Mouse (Mus musculus) kidney, embryonic 16.5 days (tissue): Measurements from ENCODE around the gene Rprml. TPM values are rescaled to one million over a fixed set of nuclear protein-coding genes. Genes with fewer than 3 reads are reported as not detected.

Experiments used
- ATAC-seq: fragments of 200-750 bp; cut with Nextera tagmentation; 2 replicates; pipeline ENCODE4 v1.8.0; 2017; ENCODE audit warnings: moderate TSS enrichment; ENCODE audit not compliant: low FRiP score, low TSS enrichment
- H3K27ac ChIP-seq: fragments of 300-500 bp; sonication (generic); 2 replicates; pipeline ENCODE4 v1.5.1; 2014; ENCODE audit warnings: low read length
- H3K27me3 ChIP-seq: fragments of 300-500 bp; sonication (generic); 2 replicates; pipeline ENCODE4 v1.6.1; 2014; ENCODE audit warnings: low read length, control low read depth, mixed read lengths; ENCODE audit not compliant: insufficient read depth
- H3K36me3 ChIP-seq: fragments of 300-500 bp; sonication (generic); 2 replicates; pipeline ENCODE4 v1.6.1; 2014; ENCODE audit warnings: low read length, control low read depth, mixed read lengths; ENCODE audit not compliant: insufficient read depth
- H3K4me1 ChIP-seq: fragments of 300-500 bp; sonication (generic); 2 replicates; pipeline ENCODE4 v1.6.1; 2014; ENCODE audit warnings: low read length, control low read depth, mixed read lengths; ENCODE audit not compliant: insufficient read depth
- H3K4me2 ChIP-seq: fragments of 300-500 bp; sonication (generic); replicated peaks from 2 replicates; pipeline ENCODE4 v1.6.1; 2014; ENCODE audit warnings: low read depth, low read length
- H3K4me3 ChIP-seq: fragments of 300-500 bp; sonication (generic); 2 replicates; pipeline ENCODE4 v1.5.1; 2014; ENCODE audit warnings: mild to moderate bottlenecking, low read length
- H3K9ac ChIP-seq: fragments of 300-500 bp; sonication (generic); replicated peaks from 2 replicates; pipeline ENCODE4 v1.6.1; 2014; ENCODE audit warnings: low read length
- H3K9me3 ChIP-seq: fragments of 300-500 bp; sonication (generic); 2 replicates; pipeline ENCODE4 v1.6.1; 2016; ENCODE audit warnings: low read length, control low read depth
- WGBS: fragments of 180-500 bp; shearing (Covaris S2); extraction: QIAGEN DNeasy Blood & Tissue Kit; methylation state at CpG from one replicate; pipeline ENCODE4 v1.1.7; 2014; 5-methylcytosine and 5-hydroxymethylcytosine counted together
- polyA plus RNA-seq: library from polyadenylated mRNA; unstranded; fragments of >200 nt; fragmentation: Nextera tagmentation; extraction: Ambion mirVana; gene quantifications from 2 replicates; pipeline ENCODE4 v1.2.1, GENCODE M21; 2015

Gene Rprml
- polyA plus RNA-seq: not detected in 2 replicates

DNA sequence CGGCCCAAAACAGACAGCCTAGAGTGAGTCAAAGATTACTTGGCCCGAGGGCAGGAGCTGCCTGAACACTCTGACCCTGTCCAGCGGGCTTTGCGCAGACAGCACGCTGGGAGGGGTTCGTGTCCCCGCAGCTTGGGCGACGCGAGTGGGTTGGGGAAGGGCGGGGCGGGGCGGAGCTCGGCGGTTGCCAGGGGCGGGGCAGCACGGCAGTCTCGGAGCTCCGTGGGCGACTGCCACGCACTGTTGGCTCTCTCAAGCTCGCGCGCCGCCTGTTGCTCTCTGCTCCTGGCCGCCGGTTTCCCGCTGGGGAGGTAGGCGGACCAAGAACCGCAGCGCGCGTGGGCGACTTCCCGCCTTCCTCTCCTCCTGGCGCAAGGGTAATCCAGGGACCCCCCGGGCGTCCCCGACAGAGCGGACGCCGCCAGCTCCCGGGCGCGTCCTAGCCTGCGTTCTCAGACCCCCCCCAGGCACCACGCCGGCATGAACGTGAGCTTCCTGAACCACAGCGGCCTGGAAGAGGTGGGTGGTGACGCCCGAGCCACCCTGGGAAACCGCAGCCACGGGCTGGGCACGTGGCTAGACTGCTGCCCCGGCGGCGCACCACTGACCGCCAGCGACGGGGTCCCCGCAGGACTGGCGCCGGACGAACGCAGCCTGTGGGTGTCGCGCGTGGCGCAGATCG, at the start of gene Rprml:
TSS of gene Rprml (plus strand) at position 270 of the 682 bp plus-strand sequence.
- H3K4me2 ChIP-seq: peak within 1 kb of the TSS; percentile 56
- H3K27ac ChIP-seq: no peak within 1 kb of the TSS
- H3K36me3 ChIP-seq: no peaks in the 10 kb centered on the region
- peaks cover 18% of the 10 kb centered on the region for H3K4me1 ChIP-seq
- H3K9ac ChIP-seq: no peak within 1 kb of the TSS
- ATAC-seq: 0 out of 2 replicates have a peak, but pooled peaks have one; percentile 23
- under 1% methylated on average over 71 of the region's 71 CpGs for WGBS
- H3K4me3 ChIP-seq: peak within 1 kb of the TSS; percentile 44
- H3K27me3 ChIP-seq: peaks cover 73% of the 10 kb centered on the region
- H3K9me3 ChIP-seq: peaks cover 1% of the 10 kb centered on the region; the same call in 1 of the 2 replicates

DNA sequence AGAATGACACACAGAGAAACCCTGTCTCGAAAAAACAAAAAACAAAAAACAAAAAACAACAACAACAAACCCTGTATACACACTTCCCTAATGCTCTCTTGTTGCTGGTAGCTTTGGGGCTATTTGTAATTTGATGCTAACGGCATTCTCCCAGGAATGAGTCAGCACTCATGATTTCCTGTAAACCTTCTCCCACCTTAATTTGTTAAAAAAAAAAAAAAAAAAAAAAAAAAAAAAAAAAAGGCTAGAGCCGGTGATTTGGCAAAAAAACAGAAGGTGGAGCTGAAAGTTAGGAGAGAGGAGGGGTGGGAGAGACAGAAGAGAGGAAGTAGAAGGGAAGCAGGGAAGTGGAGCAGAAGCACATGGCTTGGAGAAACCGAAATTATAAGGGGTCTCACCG, 42.8 kb upstream of the Rprml start:
- no peak overlapping the region for H3K4me2 ChIP-seq
- H3K4me1 ChIP-seq: no peaks in the 10 kb centered on the region
- no peak overlapping the region for H3K27ac ChIP-seq
- H3K4me3 ChIP-seq: no peak overlapping the region
- no peaks in the 10 kb centered on the region for H3K9me3 ChIP-seq
- WGBS: 63% methylated on average over 5 of the region's 5 CpGs
- no peak overlapping the region for H3K9ac ChIP-seq
- no peaks in the 10 kb centered on the region for H3K36me3 ChIP-seq
- no peak for ATAC-seq
- no peaks in the 10 kb centered on the region; the same call in 1 of the 2 replicates for H3K27me3 ChIP-seq

DNA sequence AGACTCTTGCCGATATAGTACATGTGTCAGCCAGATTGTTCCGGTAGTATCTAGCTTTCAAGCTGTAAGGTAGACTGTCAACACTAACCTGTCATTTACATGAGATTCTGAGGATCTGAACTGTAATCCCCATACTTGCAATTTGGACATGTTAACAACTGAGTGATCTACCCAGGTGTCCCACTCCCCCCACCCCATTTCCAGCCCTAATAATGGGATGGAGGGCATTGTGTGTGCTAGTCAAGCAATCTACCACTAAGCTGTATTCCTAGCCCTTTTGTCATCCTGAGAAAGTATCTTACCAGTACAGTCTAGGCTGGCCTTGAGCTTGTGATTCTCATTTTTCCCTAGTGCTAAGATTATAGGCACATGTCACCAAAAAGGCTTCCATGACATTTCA, 38.6 kb upstream of the Rprml start:
- no peak overlapping the region for H3K9ac ChIP-seq
- no peaks in the 10 kb centered on the region for H3K9me3 ChIP-seq
- no peaks in the 10 kb centered on the region for H3K4me1 ChIP-seq
- no peak overlapping the region for H3K4me3 ChIP-seq
- no peak overlapping the region for H3K27ac ChIP-seq
- ATAC-seq: no peak
- no peak overlapping the region for H3K4me2 ChIP-seq
- no peaks in the 10 kb centered on the region for H3K36me3 ChIP-seq
- WGBS: 95% methylated on average over 2 of the region's 2 CpGs
- H3K27me3 ChIP-seq: no peaks in the 10 kb centered on the region; the same call in 1 of the 2 replicates

DNA sequence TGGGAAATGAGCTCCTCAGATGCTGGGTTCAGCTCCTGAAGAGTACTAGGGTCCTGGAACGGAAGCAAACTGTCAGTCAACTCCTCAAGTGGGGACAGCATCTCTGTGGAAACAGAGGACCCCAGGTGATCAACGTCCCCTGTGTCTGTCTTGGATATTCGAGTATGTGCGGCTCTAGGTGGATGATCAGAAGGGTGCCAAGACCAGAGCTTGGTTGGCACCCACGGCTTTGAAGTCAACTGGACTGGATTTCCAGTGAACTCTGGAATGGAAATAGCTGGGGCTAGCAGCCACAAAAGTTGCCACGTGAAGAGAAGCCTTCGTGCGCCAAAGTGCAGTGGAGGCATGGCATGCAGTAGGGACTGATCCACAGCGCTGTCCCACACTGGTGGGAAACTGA, 28.3 kb upstream of the Rprml start, which contains the start of gene Gm884:
TSS of gene Gm884 (minus strand) at position 101 of the 400 bp plus-strand sequence.
- Histone ChIP-seq H3K4me3 (no peak within 1 kb of the TSS), H3K9me3 (no peaks in the 10 kb centered on the region), H3K9ac (no peak within 1 kb of the TSS), H3K27me3 (no peaks in the 10 kb centered on the region), H3K27ac (no peak within 1 kb of the TSS), H3K4me1 (no peaks in the 10 kb centered on the region), H3K4me2 (no peak within 1 kb of the TSS), H3K36me3 (no peaks in the 10 kb centered on the region)
- WGBS: 80% methylated on average over 9 of the region's 9 CpGs
- ATAC-seq: no peak

DNA sequence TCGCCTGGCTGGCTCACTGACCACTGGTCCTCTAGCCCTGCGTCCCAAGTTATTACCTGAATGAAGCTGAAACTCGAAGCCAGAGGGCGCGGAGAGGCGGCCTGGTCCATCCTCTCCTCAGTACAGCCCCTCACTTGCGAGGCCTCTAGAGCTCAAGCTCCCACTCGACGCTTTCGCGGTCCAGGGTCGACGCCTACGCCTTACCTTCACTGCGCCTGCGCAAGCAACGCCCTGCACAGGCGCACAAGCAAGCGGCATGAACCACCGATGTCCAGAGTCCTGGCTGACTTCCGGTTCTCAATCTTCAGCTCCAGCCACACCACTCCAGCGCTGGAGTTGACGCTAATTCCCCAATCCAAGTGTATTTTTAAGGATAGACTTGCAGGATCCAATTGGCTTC, 21.9 kb upstream of the Rprml start:
- no peak overlapping the region for H3K9ac ChIP-seq
- H3K4me1 ChIP-seq: no peaks in the 10 kb centered on the region
- H3K36me3 ChIP-seq: no peaks in the 10 kb centered on the region
- no peak overlapping the region for H3K4me3 ChIP-seq
- H3K9me3 ChIP-seq: no peaks in the 10 kb centered on the region
- no peak for ATAC-seq
- no peaks in the 10 kb centered on the region for H3K27me3 ChIP-seq
- WGBS: 83% methylated on average over 23 of the region's 23 CpGs
- no peak overlapping the region for H3K4me2 ChIP-seq
- H3K27ac ChIP-seq: no peak overlapping the region

DNA sequence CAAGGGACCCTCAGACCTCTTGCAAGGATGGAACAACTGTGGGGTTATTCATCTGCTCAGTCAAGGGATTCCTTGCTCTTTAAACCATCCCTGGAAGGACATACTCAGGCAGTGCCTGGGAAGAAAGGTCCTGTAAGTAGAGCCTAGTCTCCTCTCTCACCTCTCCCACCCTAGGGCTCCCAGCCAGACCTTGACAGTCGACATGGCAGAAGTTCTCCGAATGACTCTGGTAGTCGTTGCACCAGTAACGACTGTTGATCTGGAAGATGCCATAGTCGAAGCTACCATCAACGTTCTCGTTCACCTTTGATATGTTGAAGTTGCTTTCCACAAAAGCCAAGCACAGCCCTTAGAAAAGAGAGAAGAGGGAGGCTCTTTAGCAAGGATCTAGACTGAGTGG, 14.6 kb upstream of the Rprml start:
- ATAC-seq: no peak
- Histone ChIP-seq H3K9ac (no peak overlapping the region), H3K36me3 (no peaks in the 10 kb centered on the region), H3K27ac (no peak overlapping the region), H3K4me2 (no peak overlapping the region), H3K4me3 (no peak overlapping the region), H3K27me3 (peaks cover 13% of the 10 kb centered on the region), H3K4me1 (no peaks in the 10 kb centered on the region), H3K9me3 (no peaks in the 10 kb centered on the region)
- 85% methylated on average over 7 of the region's 7 CpGs for WGBS

DNA sequence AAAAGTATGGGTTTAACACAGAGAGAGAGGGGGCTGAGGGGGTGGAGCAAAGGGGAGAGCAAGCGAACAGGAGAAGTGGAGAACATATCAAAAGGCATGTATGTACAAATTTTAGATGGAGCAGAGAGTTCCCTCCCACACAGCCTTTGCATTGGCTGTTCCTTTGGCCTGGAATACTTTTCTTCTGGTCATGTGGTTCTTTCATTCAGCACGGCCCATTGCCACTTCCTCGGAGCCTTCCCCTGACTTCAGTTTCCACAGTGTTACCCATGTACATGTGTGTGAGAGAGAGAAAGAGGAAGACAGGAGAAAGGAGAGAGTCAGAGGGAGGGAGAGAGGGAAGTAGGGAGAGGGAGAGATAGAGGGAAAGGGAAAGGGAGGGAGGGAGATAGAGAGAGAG, 13.9 kb upstream of the Rprml start:
- no peaks in the 10 kb centered on the region for H3K36me3 ChIP-seq
- H3K4me2 ChIP-seq: no peak overlapping the region
- no peak for ATAC-seq
- peaks cover 18% of the 10 kb centered on the region for H3K27me3 ChIP-seq
- H3K9me3 ChIP-seq: no peaks in the 10 kb centered on the region
- no peak overlapping the region for H3K4me3 ChIP-seq
- no peaks in the 10 kb centered on the region for H3K4me1 ChIP-seq
- no peak overlapping the region for H3K27ac ChIP-seq
- no peak overlapping the region for H3K9ac ChIP-seq
- 83% methylated on average over 3 of the region's 3 CpGs for WGBS

DNA sequence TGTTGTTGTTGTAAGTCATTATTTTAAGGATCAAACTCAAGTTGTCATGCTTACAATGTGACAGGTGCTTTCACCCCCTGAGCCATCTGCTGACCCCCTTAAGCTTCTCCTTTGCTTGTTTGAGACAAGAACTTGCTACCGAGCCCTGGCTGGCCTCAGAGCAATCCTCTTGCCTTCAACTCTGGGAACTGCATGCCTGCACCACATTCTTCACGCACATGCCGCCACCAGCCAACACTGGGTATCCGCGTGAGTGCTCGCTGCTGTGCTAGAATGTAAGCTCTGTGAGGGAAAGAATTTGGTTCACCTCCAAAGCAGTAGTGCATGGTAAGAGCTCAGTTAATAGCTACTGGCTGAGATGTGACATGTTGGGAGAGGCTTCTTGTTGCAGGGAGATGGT, 13.1 kb upstream of the Rprml start:
- ATAC-seq: no peak
- WGBS: 79% methylated on average over 6 of the region's 6 CpGs

DNA sequence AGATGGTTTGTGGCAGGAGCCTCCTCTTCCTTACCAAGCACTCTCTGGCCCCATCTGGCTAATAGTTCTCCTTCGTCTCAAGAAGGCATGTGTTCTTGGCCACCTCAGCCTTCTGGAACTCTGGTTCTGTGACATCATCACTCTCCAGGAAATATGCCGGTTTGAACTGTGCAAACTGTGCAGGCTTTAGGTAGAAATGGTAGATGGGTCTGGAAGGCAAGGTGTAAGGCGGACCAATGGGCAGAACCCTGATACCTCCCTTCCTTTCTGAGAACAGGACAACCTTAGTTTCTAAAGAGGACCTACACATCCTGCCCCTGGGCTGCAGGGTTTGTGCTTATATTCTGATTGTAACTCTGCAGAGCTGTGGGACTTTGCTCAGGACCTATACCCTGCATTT, 10.6 kb upstream of the Rprml start, which contains the start of gene Lyzl6:
TSS of gene Lyzl6 (minus strand) at position 101 of the 400 bp plus-strand sequence.
- 76% methylated on average over 3 of the region's 3 CpGs for WGBS
- no peak within 1 kb of the TSS for H3K4me2 ChIP-seq

More for the DNA sequence above, 13.1 kb upstream of the Rprml start:
- Histone ChIP-seq H3K27ac (no peak overlapping the region), H3K9me3 (no peaks in the 10 kb centered on the region), H3K4me2 (no peak overlapping the region), H3K9ac (no peak overlapping the region), H3K4me3 (no peak overlapping the region), H3K4me1 (no peaks in the 10 kb centered on the region), H3K27me3 (peaks cover 24% of the 10 kb centered on the region), H3K36me3 (no peaks in the 10 kb centered on the region)

DNA sequence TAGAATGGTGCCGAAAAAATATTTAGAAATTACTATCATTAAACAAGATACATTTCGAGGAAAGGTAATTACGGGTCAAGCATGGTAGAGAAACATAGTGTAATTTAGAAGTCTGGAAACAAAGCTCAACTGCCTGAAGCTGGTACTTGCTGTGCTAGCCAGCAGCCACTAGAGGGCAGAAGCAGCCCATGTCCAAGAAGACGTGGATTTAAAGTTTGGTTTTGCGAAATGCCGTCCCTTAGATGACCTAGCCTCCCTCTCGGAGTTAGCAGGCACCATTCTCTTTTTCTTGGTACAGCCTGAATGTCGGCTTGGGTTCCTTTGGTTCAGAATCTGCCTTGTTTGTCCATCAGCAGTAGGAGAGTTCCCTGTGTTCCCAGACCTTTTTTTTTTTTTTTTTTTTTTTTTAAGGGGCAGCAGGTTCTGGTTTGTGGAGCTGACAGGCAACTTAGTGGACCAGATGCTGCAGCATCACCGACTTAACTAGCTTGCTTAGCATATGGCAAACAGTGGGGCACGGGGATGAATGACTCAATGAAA, 9.9 kb upstream of the Rprml start:
- no peak for ATAC-seq
- no peak overlapping the region for H3K9ac ChIP-seq

More for the DNA sequence above, 10.6 kb upstream of the Rprml start, which contains the start of gene Lyzl6:
- Histone ChIP-seq H3K9ac (no peak within 1 kb of the TSS), H3K9me3 (no peaks in the 10 kb centered on the region), H3K36me3 (no peaks in the 10 kb centered on the region), H3K27ac (no peak within 1 kb of the TSS), H3K4me3 (no peak within 1 kb of the TSS), H3K4me1 (no peaks in the 10 kb centered on the region), H3K27me3 (peaks cover 25% of the 10 kb centered on the region)
- ATAC-seq: no peak

More for the DNA sequence above, 9.9 kb upstream of the Rprml start:
- Histone ChIP-seq H3K36me3 (no peaks in the 10 kb centered on the region), H3K27ac (no peak overlapping the region), H3K27me3 (peaks cover 25% of the 10 kb centered on the region), H3K4me2 (no peak overlapping the region), H3K9me3 (peaks cover 3% of the 10 kb centered on the region; the same call in 1 of the 2 replicates), H3K4me1 (no peaks in the 10 kb centered on the region), H3K4me3 (no peak overlapping the region)
- WGBS: 5% methylated on average over 10 of the region's 10 CpGs
